Mouse (Mus musculus): Measurements from ENCODE around the gene Ifrd2. TPM values are rescaled to one million over a fixed set of nuclear protein-coding genes. Genes with fewer than 3 reads are reported as not detected.

Ifrd2 gene
- 10 to 100 TPM; 43.7 to 58.2 (median 47.5) TPM for total RNA-seq (2022)

DNA sequence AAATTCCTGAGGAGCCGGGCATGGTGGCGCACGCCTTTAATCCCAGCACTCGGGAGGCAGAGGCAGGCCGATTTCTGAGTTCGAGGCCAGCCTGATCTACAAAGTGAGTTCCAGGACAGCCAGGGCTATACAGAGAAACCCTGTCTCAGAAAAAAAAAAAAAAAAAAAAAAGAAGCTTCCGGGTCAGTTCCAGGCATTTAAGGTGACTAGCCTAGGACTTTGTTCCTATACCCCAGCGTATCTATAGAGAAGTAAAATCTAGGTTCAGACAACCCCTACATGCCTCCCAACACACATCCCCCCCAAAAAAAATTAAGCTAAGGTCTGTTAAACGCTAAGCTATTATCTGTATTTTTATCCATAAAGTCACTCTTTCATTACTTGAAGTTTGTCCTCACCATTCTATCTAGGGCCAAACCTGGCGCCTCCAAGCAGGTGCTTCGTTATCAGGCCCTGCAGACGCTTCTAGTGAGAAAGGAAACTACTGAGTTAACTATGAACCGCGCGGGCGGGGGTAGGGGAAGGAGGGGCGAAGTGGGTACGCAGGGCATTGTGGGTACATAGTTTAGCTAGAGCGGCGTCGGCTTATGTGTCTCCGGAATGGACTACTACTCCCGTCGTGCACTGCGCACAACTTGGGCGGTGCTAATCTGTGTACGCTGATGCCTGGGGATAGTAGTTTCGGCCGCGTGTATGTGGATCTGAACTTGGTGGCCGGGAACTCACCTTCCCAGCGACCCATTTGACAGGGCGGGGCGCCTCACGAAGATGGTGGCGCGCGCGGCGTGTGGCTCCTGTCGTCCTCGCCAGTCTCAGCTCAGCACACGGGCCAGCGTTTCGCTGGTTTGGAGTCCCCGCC is at the start of gene Ifrd2:
TSS of gene Ifrd2 (plus strand) at position 669 of the 859 bp plus-strand sequence.
- DNase-seq (ENCODE audit: low spot score): peak; percentile 98

DNA sequence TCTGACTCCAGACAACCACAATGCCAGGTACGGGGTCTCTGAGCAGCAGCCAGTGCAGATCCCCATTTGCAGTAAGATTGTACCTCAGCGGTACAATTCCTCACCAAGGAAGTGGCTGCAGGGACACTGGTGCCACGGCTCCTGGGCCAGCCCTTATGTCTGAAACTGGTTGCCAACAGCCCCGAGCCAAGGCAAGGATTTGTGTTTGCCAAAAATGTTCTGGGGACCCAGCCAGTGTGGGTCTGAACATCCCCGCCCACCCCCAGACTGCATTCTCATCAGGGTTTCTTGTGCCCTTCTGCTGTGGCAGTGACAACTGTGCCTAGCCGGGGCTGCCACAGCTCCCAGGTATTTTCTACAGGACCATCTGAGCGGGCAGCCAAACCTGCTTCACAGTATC is 49.2 kb upstream of the Ifrd2 start:
- DNase-seq (ENCODE audit: low spot score): no peak

DNA sequence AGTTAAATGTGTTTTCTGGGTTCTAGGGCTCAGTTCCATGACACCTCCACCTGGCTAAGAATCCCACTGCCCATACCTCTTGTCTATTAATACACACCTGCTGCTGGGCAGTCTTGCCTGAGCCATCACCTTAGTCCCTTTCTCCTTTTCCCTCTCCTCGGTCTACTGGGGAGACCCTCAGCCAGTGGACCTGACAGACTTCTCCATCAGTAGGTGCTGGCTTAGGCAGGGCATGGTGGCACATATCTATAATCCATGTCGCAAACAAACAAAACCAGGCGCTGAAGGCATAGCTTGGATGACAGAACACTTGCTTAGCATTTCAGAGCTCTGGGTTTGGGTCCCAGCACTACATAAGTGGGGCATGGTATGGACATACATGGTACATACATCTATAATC is 48.7 kb upstream of the Ifrd2 start:
- no peak for DNase-seq (ENCODE audit: low spot score)

DNA sequence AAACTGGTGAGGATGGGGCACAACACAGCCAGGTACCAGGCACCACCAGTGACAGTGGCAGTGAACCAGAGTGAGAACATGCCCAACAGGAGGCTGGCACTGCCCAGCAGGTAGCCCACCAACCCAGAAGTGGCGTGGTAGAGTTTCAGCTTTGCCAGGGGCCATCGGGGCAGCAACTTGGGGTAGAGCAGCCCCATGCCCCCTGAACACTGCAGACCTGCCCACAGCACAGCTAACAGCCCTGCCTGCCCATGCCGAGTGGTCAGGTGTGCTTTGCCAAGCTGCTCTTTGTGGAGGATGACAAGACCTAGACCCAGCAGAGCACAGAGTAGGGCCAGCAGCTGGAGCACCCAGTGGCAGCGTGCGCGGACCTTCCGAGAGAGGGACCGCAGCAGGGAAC is 47.5 kb upstream of the Ifrd2 start:
- no peak for DNase-seq (ENCODE audit: low spot score)

DNA sequence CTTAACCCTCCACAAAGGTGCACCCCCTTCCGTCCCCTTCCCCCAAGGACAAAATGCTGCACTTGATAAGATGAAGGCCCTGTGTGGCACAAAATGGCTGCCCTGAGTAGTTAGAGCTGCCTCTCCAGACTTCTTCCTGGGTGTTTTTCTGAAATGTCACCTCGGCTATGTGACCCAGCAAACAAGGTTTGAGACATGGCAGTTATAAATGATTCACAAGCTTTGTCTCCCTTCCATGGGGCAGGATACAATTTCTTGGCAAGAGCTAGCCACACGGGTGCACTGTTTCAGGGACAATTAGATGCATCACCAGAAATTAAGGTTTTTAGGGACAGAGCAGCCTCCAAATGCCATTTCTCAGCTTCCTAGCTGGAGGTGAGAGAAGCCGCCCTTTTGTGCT is 47.0 kb upstream of the Ifrd2 start:
- no peak for DNase-seq (ENCODE audit: low spot score)

DNA sequence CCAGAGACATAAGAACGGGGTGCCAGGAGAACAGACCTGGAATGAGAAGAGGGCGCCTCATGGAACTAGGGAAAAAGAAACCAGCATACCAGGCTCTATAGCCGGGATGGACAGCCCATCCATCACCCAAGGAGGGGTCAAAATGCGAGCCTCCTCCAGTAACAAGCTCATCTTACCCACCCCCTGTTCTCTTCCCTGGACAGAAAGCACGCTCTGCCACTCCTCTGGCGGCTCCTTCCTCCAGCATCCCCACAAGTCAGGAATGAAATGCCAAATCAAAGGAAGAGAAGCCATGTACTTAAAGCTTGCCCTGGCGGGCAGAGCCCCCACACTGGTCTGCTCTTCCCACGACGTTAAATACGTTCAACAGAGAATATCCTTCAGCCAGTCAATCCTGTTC is 46.4 kb upstream of the Ifrd2 start:
- no peak for DNase-seq (ENCODE audit: low spot score)

DNA sequence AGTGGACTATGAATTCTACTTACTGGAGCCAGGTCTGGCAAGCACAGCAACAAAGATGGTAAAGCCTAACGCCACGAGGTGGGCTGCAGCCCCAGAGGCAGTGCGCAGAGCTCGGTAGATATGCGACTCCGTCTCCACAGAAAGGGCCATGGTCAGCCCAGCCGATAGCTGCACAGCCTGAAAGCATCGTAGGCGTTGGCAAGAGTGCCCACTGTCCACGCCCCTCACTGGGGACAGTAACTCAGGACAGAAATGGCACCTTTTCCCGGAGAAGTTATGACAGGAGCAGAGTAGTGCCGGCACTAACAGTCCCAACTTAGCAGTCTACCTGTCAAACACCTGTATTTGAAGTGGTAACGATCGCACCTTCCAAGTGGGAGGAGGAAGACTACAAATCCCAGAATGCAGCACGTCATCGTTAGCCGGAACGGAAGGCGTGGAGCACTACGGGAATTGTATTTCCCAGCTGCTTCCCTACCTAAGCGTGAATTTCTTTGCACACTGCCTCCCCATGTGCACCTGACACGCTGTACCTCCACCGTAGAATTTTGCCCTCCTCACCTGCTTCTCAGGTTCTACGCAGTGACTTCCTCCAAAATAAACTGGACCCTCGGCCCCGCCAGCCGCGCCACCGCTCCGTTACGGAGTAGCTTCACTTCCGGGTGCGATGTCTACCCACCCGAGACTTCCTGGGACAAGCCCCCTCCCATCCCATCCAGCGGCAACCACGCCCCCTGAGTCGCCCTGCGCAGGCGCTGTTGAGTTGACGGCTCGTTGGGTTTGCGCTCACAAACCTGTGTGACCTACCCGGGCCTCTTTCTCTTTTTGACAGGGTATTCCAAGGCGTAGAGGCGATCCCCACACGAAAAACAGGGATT is 45.7 kb upstream of the Ifrd2 start, which contains the start of the genes Cyb561d2 and Nprl2:
TSS of gene Cyb561d2 (minus strand) at position 720 of the 878 bp plus-strand sequence.
TSS of gene Nprl2 (plus strand) at position 753 of the 878 bp plus-strand sequence.
- DNase-seq (ENCODE audit: low spot score): peak; percentile 94

DNA sequence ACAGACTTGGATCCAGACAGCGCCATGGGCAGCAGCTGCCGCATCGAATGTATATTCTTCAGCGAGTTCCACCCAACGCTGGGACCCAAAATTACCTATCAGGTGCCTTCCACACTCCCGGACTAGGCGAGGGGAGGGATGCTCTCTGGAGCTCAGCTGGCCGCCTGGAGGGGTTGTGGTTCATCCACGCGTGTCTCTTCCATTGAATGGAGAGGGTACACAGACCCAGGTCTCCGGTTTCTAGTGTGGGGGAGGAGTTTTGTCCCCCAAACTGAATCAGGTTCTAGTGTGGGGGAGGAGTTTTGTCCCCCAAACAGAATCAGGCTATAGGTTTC is 45.1 kb upstream of the Ifrd2 start:
- no peak for DNase-seq (ENCODE audit: low spot score)

DNA sequence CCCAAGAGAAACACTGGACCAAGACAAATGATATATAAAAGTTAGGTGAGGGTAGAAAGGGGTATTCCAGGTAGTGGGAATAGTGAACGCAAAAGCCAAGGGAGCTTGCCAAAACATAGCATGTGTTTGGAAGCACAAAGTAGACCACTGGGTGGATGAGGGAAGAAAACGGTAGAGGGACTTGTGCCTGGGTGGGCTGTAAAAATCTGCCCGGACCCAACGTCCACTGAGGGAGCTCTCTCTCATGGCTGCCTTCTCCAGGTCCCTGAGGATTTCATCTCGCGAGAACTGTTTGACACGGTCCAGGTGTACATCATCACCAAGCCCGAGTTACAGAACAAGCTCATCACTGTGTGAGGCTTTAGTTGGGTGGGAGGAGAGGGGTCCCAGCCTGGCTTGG is 44.7 kb upstream of the Ifrd2 start:
- no peak for DNase-seq (ENCODE audit: low spot score)

DNA sequence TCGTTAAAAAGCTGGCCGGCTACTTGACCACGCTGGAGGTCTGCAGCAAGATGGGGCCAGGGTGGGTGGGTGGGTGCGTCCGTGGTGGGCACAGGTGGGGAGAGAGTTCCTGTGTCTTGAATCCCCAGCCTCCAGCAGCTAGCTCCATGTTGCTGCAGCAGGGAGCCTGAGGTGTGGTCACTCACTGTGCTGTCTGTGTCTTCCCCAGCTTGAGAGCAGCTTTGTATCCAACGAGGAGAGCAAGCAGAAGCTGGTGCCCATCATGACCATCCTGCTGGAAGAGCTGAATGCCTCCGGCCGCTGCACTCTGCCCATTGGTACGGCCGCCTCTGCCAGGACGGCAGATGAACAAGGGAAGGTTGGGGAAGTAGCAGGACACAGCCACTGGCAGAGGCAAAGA is 44.1 kb upstream of the Ifrd2 start:
- no peak for DNase-seq (ENCODE audit: low spot score)

DNA sequence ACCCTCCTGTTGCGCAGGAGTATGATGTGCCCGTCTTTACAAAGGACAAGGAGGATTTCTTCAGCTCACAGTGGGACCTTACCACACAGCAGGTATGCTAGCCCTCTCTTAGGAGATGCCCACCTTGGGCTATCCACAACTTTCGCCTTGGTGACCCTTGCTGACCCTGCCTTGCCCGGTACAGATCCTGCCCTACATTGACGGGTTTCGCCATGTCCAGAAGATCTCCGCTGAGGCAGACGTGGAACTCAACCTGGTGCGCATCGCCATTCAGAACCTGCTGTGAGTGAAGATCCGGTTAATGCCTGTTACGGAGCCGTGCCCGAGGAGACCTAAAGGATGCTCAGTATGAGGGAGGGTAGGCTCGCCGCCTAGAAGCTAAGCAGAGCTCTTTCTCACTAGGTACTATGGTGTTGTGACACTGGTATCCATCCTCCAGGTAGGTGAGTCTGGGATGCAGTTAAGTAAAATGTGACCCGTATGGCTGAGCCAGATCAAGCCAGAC is 43.2 kb upstream of the Ifrd2 start:
- DNase-seq (ENCODE audit: low spot score): no peak

DNA sequence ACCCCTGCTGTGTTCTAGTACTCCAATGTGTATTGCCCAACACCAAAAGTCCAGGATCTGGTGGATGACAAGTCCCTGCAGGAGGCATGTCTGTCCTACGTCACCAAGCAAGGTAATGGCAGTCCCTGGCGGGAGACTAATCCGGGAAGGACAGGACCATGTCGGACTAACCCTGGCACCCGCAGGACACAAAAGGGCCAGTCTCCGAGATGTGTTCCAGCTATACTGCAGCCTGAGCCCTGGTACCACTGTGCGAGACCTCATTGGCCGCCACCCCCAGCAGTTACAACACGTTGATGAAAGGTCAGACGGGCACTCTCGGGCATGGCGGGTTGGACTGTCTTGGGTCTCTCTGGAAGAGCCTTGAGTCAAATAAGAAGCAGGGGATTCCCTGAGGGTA is 42.7 kb upstream of the Ifrd2 start:
- DNase-seq (ENCODE audit: low spot score): no peak

DNA sequence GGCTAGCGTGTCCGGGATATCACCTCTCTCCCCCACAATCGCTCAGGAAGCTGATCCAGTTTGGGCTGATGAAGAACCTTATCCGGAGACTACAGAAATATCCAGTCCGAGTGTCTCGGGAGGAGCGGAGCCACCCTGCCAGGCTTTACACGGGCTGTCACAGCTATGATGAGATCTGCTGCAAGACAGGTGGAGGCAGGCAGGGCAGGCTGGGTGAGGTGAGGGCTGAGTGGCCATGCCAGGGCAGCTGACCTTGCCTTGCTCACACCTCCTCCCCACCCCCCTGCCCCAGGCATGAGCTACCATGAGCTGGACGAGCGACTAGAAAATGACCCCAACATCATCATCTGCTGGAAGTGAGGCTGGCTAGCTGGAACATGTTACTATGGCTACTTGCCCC is 42.2 kb upstream of the Ifrd2 start:
- no peak for DNase-seq (ENCODE audit: low spot score)

DNA sequence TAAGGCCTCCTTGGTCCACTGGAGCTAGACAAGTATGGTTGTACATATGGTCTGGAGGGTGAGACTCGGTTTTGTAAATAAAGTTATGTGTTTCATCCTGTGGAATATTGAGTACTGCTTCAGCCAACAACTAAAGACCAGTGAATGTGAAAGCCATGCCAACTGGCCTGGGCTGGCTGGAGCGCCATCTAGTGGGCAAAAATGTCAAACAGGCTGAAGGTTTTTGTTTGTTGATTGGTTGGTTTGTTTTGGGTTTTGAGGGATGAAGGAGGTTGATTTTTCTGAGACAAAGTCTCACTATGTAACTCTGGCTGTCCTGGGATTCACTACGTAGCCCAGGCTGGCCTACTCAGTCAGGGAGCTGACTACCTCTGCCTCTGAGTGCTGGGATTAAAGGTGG is 41.8 kb upstream of the Ifrd2 start:
- peak; percentile 74 for DNase-seq (ENCODE audit: low spot score)

DNA sequence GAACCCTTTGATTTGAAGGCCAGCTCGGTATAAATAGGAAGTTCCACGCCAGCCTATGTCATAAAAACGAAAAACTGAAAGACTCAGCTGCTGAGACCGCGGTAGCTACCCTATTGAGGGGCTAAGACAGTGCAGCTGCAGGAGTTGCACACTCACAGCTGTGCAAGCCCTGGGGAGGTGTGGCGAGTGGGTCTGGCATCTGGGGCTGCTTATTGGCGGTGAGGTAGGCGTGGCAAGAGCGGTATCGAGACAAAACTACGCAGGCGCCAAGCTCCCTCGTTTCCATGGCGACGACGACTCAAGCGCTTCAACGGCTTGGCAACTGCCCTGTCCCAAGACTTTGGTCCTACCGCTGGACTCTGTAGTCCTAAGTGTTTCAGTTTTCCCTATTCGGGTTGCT is 40.4 kb upstream of the Ifrd2 start, which contains the start of gene Zmynd10:
TSS of gene Zmynd10 (plus strand) at position 273 of the 400 bp plus-strand sequence.
- DNase-seq (ENCODE audit: low spot score): peak; percentile 86

DNA sequence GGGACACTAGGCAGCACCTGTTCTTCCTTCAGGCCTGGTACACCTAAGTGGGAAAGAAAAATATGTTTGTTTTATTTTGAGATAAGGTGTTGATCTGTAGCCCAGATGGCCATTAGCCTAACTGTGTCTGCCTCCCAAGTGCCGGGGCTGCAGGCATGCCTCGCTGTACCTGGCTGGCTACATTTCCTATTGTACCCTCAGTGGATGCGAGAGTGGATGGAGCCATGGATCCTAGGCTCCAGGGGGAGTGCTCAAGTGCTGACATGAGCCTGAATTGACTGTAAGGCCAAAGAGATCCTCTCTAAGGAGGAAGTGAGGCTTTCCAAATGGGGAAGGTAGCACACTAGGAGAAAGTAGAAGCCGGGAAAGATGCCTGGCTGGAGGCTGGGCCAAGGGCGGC is 39.5 kb upstream of the Ifrd2 start:
- DNase-seq (ENCODE audit: low spot score): no peak

DNA sequence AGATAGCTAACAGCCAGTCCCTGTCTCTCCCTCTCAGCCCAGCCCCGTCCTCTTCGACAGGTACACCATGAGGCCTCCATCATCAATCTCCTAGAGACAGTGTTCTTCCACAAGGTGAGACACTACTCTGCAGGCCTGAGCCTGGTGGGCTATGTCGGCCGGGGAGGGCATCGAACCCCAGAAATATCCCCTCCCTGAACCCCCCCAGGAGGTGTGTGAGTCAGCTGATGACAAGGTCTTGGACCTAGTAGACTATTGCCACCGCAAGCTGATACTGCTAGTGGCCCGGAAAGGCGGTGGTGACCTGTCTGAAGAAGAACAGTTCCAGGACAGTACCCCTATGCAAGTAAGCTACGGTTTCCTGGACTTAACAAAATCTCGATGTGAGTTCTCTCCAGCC is 38.6 kb upstream of the Ifrd2 start:
- no peak for DNase-seq (ENCODE audit: low spot score)

DNA sequence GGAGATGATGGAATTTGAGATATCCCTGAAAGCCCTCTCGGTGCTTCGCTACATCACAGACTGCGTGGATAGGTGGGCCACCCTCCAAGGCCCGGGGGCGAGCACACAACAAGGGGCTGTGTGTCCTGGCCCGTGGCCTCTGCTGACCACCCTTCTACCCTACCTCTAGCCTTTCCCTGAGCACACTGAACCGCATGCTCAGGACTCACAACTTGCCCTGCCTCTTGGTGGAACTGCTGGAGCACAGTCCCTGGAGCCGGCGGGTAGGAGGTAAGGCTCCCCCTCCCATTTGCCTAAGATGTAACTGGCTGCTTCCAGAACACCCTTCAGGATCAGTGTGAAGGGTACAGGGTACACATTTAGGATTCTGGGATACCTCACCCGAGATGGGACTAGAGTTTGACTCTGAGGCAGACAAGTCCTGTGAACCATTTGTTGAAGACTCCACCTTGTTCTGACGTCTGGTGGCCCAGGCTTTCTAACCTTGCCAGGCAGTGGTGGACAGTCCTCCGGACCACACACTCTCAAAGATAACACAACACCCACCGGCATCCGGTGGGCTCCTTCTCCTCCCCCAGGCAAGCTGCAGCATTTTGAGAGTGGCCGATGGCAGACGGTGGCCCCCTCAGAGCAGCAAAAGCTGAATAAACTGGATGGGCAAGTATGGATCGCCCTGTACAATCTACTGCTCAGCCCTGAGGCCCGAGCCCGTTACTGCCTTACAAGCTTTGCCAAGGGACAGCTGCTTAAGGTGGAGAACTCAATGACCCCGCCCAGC is 38.0 kb upstream of the Ifrd2 start:
- no peak for DNase-seq (ENCODE audit: low spot score)

DNA sequence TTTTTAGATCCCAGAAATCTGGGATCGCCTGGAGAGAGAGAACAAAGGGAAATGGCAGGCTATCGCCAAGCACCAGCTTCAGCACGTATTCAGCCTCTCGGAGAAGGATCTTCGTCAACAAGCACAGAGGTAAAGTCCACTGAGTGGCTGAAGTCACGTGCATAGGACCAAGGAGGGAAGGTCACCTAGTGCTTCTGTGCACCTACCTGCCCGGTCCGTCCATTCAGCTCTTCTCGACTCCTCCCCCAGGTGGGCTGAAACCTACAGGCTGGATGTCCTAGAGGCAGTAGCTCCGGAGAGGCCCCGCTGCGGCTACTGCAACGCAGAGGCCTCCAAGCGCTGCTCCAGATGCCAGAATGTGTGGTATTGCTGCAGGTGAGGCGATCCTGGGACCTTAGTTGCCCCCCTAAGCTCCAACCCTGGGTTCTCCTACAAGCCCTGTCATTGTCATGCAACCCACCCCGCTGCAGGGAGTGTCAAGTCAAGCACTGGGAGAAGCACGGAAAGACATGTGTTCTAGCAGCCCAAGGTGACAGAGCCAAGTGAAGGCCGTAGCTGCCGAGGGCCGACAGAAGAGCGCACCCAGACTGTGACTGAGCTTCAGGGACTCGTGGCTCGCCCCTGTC is 36.8 kb upstream of the Ifrd2 start:
- DNase-seq (ENCODE audit: low spot score): no peak

DNA sequence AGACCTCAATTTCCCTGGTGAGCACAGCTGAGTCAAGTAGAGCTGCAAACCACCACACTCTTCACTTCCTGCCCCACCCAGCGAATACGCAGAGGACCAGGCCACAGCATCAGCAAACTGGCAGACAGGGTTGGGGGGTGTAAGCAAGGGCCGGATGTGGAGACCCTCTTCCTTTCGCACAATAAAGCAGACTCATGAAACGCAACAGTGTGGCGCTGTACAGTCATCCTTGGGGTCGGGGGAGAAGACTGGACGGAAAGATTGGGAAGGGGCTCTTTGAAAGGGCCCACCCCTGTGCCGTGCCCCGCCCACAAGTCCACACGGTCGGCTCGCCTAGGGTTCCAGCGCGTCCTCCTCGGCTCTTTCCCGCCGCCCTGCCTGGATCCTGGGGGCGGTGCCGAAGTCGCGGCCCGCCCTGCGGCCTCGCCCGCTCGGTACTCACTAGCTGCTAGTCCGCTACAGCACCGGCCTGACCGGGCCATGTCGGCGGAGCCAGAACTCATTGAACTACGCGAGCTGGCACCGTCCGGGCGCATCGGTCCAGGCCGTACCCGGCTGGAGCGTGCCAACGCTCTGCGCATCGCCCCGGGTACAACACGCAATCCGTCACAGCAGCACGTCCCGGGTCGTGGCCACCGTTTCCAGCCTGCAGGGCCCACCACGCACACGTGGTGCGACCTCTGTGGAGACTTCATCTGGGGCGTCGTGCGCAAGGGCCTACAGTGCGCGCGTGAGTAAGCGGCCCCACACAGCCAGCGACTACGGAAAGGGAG is 36.1 kb upstream of the Ifrd2 start, which contains the start of gene Rassf1:
TSS of gene Rassf1 (plus strand) at position 439 of the 773 bp plus-strand sequence.
- DNase-seq (ENCODE audit: low spot score): peak; percentile 61
